Mouse (Mus musculus) midbrain, embryonic 11.5 days (tissue): ENCODE results near the gene Gria4. TPM values are rescaled to one million over a fixed set of nuclear protein-coding genes. Genes with fewer than 3 reads are reported as not detected.
"Not testable (repeated sequence)": the region's sequence is repeated elsewhere in the genome, so short reads cannot be mapped to it uniquely, and the experiment has no call there.

ENCODE experiments used
- ATAC-seq: fragments of 200-750 bp; cut with Nextera tagmentation; 2 replicates; pipeline ENCODE4 v1.8.0; 2017; ENCODE audit warnings: moderate TSS enrichment, moderate library complexity; ENCODE audit not compliant: low FRiP score
- DNase-seq: peaks from one replicate; pipeline ENCODE4 v3.0.0; 2015; ENCODE audit warnings: low spot score; ENCODE audit errors: missing footprints
- H3K27ac ChIP-seq: fragments of 300-500 bp; sonication (generic); 2 replicates; pipeline ENCODE4 v1.5.1; 2014; ENCODE audit warnings: low read depth, low read length
- H3K27me3 ChIP-seq: fragments of 300-500 bp; sonication (generic); 2 replicates; pipeline ENCODE4 v1.6.1; 2014; ENCODE audit warnings: mild to moderate bottlenecking, low read length, moderate library complexity, mixed read lengths; ENCODE audit not compliant: control insufficient read depth, insufficient read depth
- H3K36me3 ChIP-seq: fragments of 300-500 bp; sonication (generic); 2 replicates; pipeline ENCODE4 v1.6.1; 2014; ENCODE audit warnings: mild to moderate bottlenecking, low read length, moderate library complexity, mixed read lengths; ENCODE audit not compliant: control insufficient read depth, insufficient read depth
- H3K4me1 ChIP-seq: fragments of 300-500 bp; sonication (generic); 2 replicates; pipeline ENCODE4 v1.6.1; 2014; ENCODE audit warnings: low read length; ENCODE audit not compliant: control insufficient read depth, insufficient read depth
- H3K4me2 ChIP-seq: fragments of 300-500 bp; sonication (generic); 2 replicates; pipeline ENCODE4 v1.6.1; 2014; ENCODE audit warnings: mild to moderate bottlenecking, moderate library complexity
- H3K4me3 ChIP-seq: fragments of 300-500 bp; sonication (generic); 2 replicates; pipeline ENCODE4 v1.5.1; 2014; ENCODE audit warnings: low read depth, low read length
- H3K9ac ChIP-seq: fragments of 300-500 bp; sonication (generic); 2 replicates; pipeline ENCODE4 v1.6.1; 2014; ENCODE audit warnings: low read length
- H3K9me3 ChIP-seq: fragments of 300-500 bp; sonication (generic); 2 replicates; pipeline ENCODE4 v1.6.1; 2016; ENCODE audit warnings: low read length; ENCODE audit not compliant: control insufficient read depth
- WGBS: fragments of 180-500 bp; shearing (Covaris S2); extraction: QIAGEN DNeasy Blood & Tissue Kit; methylation state at CpG from one replicate; pipeline ENCODE4 v1.1.7; 2014; 5-methylcytosine and 5-hydroxymethylcytosine counted together
- polyA plus RNA-seq: library from polyadenylated mRNA; unstranded; fragments of >200 nt; fragmentation: Nextera tagmentation; extraction: Ambion mirVana; gene quantifications from 2 replicates; pipeline ENCODE4 v1.2.1, GENCODE M21; 2014

Gene Gria4
- polyA plus RNA-seq: 7.2 and 8.5 TPM in 2 replicates

DNA sequence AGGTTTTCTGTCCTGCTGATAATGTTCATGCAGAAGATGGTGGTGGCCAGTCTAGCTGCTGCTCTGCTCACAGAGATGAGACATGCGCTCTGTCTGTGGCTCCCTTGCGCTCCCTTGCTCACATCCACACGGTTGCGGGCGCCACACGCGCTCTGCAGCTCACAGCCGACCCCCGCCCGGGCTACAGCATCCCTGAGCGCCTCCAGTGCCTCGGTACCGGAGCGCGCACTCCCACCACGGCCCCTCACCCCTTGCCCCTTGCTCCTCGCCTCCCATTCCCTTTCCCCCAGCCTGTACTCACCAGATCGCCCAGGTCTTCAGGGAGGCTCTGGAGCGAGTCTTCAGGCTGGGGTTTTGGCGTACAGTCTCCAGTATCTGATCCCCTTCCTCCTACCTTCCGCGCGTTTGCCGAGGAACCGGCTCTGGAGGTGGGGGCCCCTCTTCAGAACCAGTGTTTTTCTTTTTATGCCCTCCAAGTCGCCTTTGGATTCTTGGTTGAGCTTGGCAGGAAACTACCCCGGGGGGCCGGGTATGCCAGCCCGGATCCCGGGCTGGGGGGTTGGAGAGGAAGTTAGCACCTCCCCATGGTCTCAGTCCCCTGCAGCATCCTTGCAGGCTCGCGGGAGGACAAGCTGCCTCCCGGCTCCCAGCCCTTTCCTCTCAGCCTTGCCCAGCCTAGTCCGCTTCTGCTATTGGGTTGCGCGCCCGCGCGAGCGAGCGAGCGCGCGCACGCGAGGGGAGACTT is at the start of gene Gria4:
TSS of gene Gria4 (minus strand) at position 691 of the 745 bp plus-strand sequence.
- H3K36me3 ChIP-seq: no peaks in the 10 kb centered on the region
- peak within 1 kb of the TSS; percentile 73 for H3K9ac ChIP-seq
- peak; percentile 98 for ATAC-seq
- peak within 1 kb of the TSS; percentile 57 for H3K4me2 ChIP-seq
- peak; percentile 98 for DNase-seq
- peak within 1 kb of the TSS; percentile 63 for H3K4me3 ChIP-seq
- peak within 1 kb of the TSS; percentile 67 for H3K27ac ChIP-seq
- no peaks in the 10 kb centered on the region for H3K9me3 ChIP-seq
- under 1% methylated on average over 46 of the region's 46 CpGs for WGBS
- H3K4me1 ChIP-seq: no peaks in the 10 kb centered on the region
- H3K27me3 ChIP-seq: no peaks in the 10 kb centered on the region

DNA sequence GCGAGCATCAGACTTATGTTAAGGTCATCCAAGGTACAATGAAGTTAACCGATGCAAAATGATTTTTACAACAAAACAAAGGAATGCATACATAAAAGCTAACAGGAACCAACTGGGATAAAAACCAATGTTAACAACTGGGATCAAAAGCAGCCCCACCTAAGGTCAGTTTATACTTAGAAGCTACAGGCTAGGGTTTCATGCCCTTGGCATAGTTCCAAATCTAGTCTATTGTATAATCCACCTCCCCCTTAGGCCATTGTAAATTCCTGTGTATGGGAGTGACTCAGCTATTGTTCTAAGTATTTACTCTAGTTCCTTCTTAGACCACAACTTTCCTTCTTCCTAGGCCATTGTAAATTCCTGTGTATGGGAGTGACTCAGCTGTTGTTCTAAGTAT is 14.9 kb upstream of the Gria4 start:
- not testable (repeated sequence) for DNase-seq, H3K4me2 ChIP-seq, H3K4me1 ChIP-seq, H3K9me3 ChIP-seq, H3K27me3 ChIP-seq, H3K4me3 ChIP-seq, H3K36me3 ChIP-seq, H3K9ac ChIP-seq, ATAC-seq, H3K27ac ChIP-seq
- WGBS: 88% methylated on average over 2 of the region's 2 CpGs

DNA sequence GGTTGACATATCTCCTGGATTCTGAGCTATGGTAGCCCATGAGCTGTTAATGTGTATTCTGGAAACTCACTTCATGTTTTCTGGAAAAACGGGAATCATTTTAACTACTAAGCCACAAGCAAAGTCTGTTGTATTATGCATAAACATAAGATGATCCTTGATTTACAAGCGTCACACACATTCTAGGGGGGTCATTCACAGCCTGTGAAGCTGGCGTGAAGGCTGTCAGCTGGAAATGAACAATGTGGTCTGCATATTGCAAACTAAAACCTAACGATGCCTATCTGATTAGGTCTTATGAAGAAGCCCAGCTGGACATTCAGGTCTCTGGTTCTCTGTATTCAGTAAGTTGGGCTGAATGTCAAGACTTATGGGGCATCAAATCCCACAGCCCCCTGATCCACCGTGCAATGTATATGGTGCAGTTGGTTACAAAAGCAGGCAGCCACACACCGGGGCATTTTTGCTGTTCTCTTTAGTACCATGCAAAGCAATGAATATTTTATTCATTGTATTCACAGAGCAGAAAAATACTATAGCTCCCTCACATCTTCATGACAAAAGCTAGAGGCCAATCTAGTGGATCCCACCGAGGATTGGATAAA is 7.2 kb upstream of the Gria4 start:
- H3K4me1 ChIP-seq: no peaks in the 10 kb centered on the region
- DNase-seq (no peak), ATAC-seq (peak; percentile 67)
- H3K27ac ChIP-seq: no peak overlapping the region
- H3K9ac ChIP-seq: no peak overlapping the region
- H3K9me3 ChIP-seq: no peaks in the 10 kb centered on the region
- H3K36me3 ChIP-seq: no peaks in the 10 kb centered on the region
- H3K4me2 ChIP-seq: no peak overlapping the region
- H3K4me3 ChIP-seq: no peak overlapping the region
- 60% methylated on average over 7 of the region's 7 CpGs for WGBS
- H3K27me3 ChIP-seq: no peaks in the 10 kb centered on the region

DNA sequence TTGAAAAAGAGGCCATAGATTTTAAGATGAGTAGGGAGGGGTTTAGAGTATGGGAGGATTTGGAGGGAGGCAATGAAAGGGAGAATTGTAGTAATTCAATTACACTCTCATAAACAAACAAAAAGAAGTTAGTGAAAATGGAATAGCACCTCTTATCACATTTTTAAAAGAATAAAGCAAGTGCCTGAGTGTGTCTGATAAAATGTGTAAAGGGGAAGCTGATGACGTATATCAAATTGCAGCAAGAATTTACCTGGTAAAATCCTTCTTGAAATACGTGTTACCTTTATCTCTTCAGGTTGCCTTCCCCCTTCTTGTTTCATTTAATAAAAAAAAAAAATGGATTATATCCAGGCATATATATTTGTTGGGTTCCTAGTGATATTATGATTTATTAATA is 1.4 kb upstream of the Gria4 start:
- ATAC-seq (no peak), DNase-seq (no peak)
- no peak overlapping the region for H3K9ac ChIP-seq
- no peak overlapping the region for H3K4me3 ChIP-seq
- H3K9me3 ChIP-seq: no peaks in the 10 kb centered on the region
- H3K36me3 ChIP-seq: no peaks in the 10 kb centered on the region
- H3K27ac ChIP-seq: no peak overlapping the region
- no peaks in the 10 kb centered on the region for H3K27me3 ChIP-seq
- 88% methylated on average over 2 of the region's 2 CpGs for WGBS
- no peak overlapping the region for H3K4me2 ChIP-seq
- no peaks in the 10 kb centered on the region for H3K4me1 ChIP-seq

DNA sequence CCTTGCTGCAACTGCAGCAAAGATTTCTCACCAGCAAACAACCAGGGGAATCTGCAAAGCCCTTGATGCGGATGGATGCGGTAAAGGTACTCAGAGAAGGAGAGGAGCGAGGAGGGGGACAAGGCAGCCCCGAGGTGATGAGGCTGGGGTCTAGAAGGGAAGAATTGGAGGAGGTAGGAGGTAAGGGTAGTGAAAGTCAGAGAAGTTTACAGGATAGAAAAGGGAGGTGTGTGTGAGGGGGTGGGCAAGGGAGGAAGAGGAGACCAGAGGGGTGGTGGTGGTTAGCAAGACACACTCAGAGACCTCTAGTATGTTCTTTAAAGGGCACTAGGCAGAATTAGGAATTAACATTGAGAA is 233 bp upstream of the Gria4 start:
- H3K4me1 ChIP-seq: no peaks in the 10 kb centered on the region
- DNase-seq: no peak
- no peaks in the 10 kb centered on the region for H3K36me3 ChIP-seq
- ATAC-seq: no peak; the same call in 1 of the 2 replicates
- peak overlapping the region; percentile 73 for H3K9ac ChIP-seq
- no peaks in the 10 kb centered on the region for H3K9me3 ChIP-seq
- no peaks in the 10 kb centered on the region for H3K27me3 ChIP-seq
- H3K4me3 ChIP-seq: peak overlapping the region; percentile 63
- no peak overlapping the region for H3K27ac ChIP-seq
- H3K4me2 ChIP-seq: peak overlapping the region; percentile 57
- WGBS: 0% methylated on average over 4 of the region's 4 CpGs

DNA sequence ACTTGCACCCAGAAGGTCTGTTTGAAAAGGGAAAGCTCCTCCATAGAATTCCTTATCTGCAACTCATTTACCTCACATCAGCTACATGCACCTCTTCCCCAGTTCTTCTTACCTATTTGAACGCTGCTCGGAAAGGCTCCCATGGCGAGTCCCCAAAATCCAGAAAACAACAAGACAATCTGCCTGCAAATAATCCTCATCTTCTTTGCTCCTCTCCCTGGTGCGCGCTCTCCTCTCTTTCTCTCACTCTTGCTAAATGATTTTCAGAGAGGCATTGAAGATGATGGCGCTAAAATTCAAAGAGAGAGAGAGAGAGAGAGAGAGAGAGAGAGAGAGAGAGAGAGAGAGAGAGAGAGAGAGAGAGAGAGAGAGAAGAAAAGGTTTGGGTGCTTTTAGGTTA is 959 bp downstream of the Gria4 start:
- Histone ChIP-seq H3K27me3 (no peaks in the 10 kb centered on the region), H3K4me1 (no peaks in the 10 kb centered on the region), H3K4me2 (peak overlapping the region; percentile 57), H3K27ac (no peak overlapping the region; the same call in 1 of the 2 replicates), H3K36me3 (no peaks in the 10 kb centered on the region), H3K4me3 (peak overlapping the region; percentile 63), H3K9me3 (no peaks in the 10 kb centered on the region), H3K9ac (peak overlapping the region; percentile 47)
- DNase-seq (peak; percentile 94), ATAC-seq (no peak)
- under 1% methylated on average over 5 of the region's 6 CpGs for WGBS

DNA sequence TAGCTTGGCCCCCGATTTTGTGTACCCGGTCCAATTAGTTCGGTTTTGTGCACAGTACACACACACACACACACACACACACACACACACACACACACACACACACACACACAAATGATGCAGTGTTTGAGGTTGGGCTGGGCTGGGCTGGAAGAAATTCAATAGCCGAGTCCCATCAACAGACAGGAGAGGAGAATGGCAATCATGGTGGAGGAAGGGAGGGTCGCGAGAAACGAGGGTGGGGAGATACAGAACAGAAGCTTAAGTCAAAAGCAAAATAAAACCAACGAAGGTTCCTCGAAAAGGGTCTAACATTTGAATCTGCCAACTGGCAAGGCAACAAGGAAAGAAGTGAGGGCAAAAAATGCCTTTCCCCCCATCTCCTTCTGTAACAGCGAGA is 1.6 kb downstream of the Gria4 start:
- H3K9me3 ChIP-seq: no peaks in the 10 kb centered on the region
- H3K36me3 ChIP-seq: no peaks in the 10 kb centered on the region
- H3K9ac ChIP-seq: no peak overlapping the region; the same call in 1 of the 2 replicates
- H3K27ac ChIP-seq: no peak overlapping the region
- H3K27me3 ChIP-seq: no peaks in the 10 kb centered on the region
- H3K4me3 ChIP-seq: peak overlapping the region; percentile 63
- H3K4me1 ChIP-seq: no peaks in the 10 kb centered on the region
- ATAC-seq (no peak), DNase-seq (peak; percentile 86)
- peak overlapping the region; percentile 57 for H3K4me2 ChIP-seq
- WGBS: 29% methylated on average over 10 of the region's 10 CpGs

DNA sequence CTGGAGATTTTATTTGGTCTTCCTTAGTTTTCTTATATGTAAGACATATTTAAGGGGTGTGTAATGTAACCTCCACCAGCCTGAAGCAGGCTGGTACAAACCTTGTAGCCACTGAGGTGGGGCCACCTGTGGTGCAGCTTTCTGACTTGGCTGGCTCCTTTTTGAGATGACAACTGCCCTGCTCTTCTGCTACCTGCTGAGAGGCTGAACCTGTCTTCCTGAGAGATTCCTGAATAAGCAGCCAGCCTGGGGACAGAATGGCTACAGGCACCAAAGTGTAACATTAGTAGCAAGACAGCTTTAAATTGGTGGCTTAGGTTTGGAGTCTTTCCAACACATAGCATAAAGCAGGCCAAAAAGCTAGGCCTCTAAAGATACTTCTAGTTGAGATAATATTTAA is 46.6 kb downstream of the Gria4 start:
- not testable (repeated sequence) for H3K4me1 ChIP-seq, H3K36me3 ChIP-seq

DNA sequence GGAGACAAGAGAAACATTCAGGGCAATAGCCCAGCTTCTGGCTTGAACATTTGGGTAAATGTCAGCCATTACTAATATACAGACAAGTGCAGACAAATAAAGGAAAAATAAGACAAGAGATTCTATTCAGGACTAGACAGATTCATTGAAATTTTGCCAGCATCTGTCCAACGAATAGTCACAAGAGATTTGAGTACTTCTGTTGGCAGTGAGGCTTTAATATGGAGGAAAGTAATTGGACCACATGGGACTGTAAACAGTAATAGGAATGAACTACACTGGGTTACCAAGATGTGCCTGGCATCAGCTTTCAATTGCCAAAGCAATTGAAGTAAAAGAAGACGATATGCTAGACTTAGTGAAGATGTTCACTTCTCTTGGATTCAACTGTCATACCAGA is 81.9 kb downstream of the Gria4 start:
- no peak overlapping the region for H3K27ac ChIP-seq
- no peaks in the 10 kb centered on the region for H3K27me3 ChIP-seq
- H3K36me3 ChIP-seq: no peaks in the 10 kb centered on the region
- 82% methylated on average over 2 of the region's 2 CpGs for WGBS
- no peak overlapping the region for H3K9ac ChIP-seq
- no peaks in the 10 kb centered on the region for H3K9me3 ChIP-seq
- H3K4me1 ChIP-seq: no peaks in the 10 kb centered on the region
- no peak for ATAC-seq
- no peak for DNase-seq
- no peak overlapping the region for H3K4me2 ChIP-seq
- H3K4me3 ChIP-seq: no peak overlapping the region

More for the DNA sequence above, 46.6 kb downstream of the Gria4 start:
- DNase-seq, H3K27me3 ChIP-seq, H3K4me2 ChIP-seq, H3K4me3 ChIP-seq, ATAC-seq, H3K9ac ChIP-seq, H3K9me3 ChIP-seq, H3K27ac ChIP-seq: not testable (repeated sequence)
